8 mouse cellular contexts compared by ENCODE assay signal in genomic region chr4:9027798-9028404, GRCm38 (mm10).
DNase-seq lines count a peak whose midpoint lies in the region; ATAC-seq lines count a peak whose summit lies in the region.

No protein-coding gene starts in this region.

- H3K4me1 ChIP-seq in embryonic facial prominence, embryonic 14.5 days (ENCODE audit: control insufficient read depth, insufficient read depth, low read length): peaks cover 7% of the 10 kb centered on the region; the same call in 1 of the 2 replicates
- H3K4me1 ChIP-seq in heart, embryonic 11.5 days (ENCODE audit: control insufficient read depth, insufficient read depth, low read length): 0 out of 2 replicates have a peak, but pooled peaks cover 3% of the 10 kb centered on the region
- H3K4me1 ChIP-seq in kidney, embryonic 16.5 days (ENCODE audit: insufficient read depth, low read length): peaks cover 16% of the 10 kb centered on the region

- ATAC-seq in embryonic facial prominence, embryonic 14.5 days (ENCODE audit: low read depth): peak; percentile 88
- ATAC-seq in heart, embryonic 11.5 days (replicated peaks; ENCODE audit: insufficient number of reproducible peaks, low FRiP score, low TSS enrichment): peak; percentile 65
- peak; percentile 86 for ATAC-seq in kidney, embryonic 16.5 days (ENCODE audit: low FRiP score, low TSS enrichment)

- under 1% methylated on average over 30 of the region's 30 CpGs for WGBS in embryonic facial prominence, embryonic 14.5 days
- 1% methylated on average over 30 of the region's 30 CpGs for WGBS in heart, embryonic 11.5 days (ENCODE audit: insufficient replicate concordance)
- under 1% methylated on average over 30 of the region's 30 CpGs for WGBS in kidney, embryonic 16.5 days

- no peaks in the 10 kb centered on the region for H3K36me3 ChIP-seq in embryonic facial prominence, embryonic 14.5 days (ENCODE audit: control insufficient read depth, insufficient read depth, low read length)
- H3K36me3 ChIP-seq in heart, embryonic 11.5 days (ENCODE audit: control insufficient read depth, insufficient read depth, low read length): no peaks in the 10 kb centered on the region
- no peaks in the 10 kb centered on the region for H3K36me3 ChIP-seq in kidney, embryonic 16.5 days (ENCODE audit: insufficient read depth, low read length)

- DNase-seq in 3T3-L1 (ENCODE audit: low read depth, low spot score): peak; percentile 69
- DNase-seq in adrenal gland, postnatal 36 days: peak; percentile 89 to 91
- peak; percentile 89 for DNase-seq in embryonic facial prominence, embryonic 14.5 days (ENCODE audit: low spot score)
- peak; percentile 78 for DNase-seq in liver
- peak; percentile 40 to 51 for DNase-seq in monocyte, adult 2 months (ENCODE audit: low read depth in 1 of 2, low spot score in 2 of 2)
- DNase-seq in spleen, postnatal 14 days (ENCODE audit: low spot score in 2 of 2): peak; percentile 62 to 79

- H3K9me3 ChIP-seq in embryonic facial prominence, embryonic 14.5 days (ENCODE audit: control insufficient read depth, low read length): no peaks in the 10 kb centered on the region
- H3K9me3 ChIP-seq in heart, embryonic 11.5 days (replicated peaks; ENCODE audit: control insufficient read depth, low read length): no peaks in the 10 kb centered on the region
- H3K9me3 ChIP-seq in kidney, embryonic 16.5 days (ENCODE audit: low read length): peaks cover 4% of the 10 kb centered on the region; the same call in 1 of the 2 replicates

- peak overlapping the region; percentile 44 for H3K27ac ChIP-seq in embryonic facial prominence, embryonic 14.5 days (replicated peaks; ENCODE audit: low read depth, low read length)
- 0 out of 2 replicates have a peak overlapping the region, but pooled peaks have one; percentile 16 for H3K27ac ChIP-seq in heart, embryonic 11.5 days (ENCODE audit: low read depth, low read length)
- no peak overlapping the region for H3K27ac ChIP-seq in kidney, embryonic 16.5 days (ENCODE audit: low read length)

- H3K27me3 ChIP-seq in embryonic facial prominence, embryonic 14.5 days (replicated peaks; ENCODE audit: control insufficient read depth, insufficient read depth, low read length): no peaks in the 10 kb centered on the region; the same call in 1 of the 2 replicates
- H3K27me3 ChIP-seq in heart, embryonic 11.5 days (ENCODE audit: control insufficient read depth, insufficient read depth, low read length): no peaks in the 10 kb centered on the region
- no peaks in the 10 kb centered on the region; the same call in 1 of the 2 replicates for H3K27me3 ChIP-seq in kidney, embryonic 16.5 days (ENCODE audit: insufficient read depth, low read length)

- H3K9ac ChIP-seq in embryonic facial prominence, embryonic 14.5 days (ENCODE audit: low read depth, low read length): peak overlapping the region; percentile 50
- H3K9ac ChIP-seq in heart, embryonic 11.5 days (ENCODE audit: low read depth, low read length): peak overlapping the region; percentile 67
- peak overlapping the region; percentile 54 for H3K9ac ChIP-seq in kidney, embryonic 16.5 days (replicated peaks; ENCODE audit: low read length)

- peak overlapping the region; percentile 95 for H3K4me2 ChIP-seq in embryonic facial prominence, embryonic 14.5 days (ENCODE audit: low read depth, low read length)
- H3K4me2 ChIP-seq in heart, embryonic 11.5 days: peak overlapping the region; percentile 76
- H3K4me2 ChIP-seq in kidney, embryonic 16.5 days (replicated peaks; ENCODE audit: low read depth, low read length): peak overlapping the region; percentile 76

- peak overlapping the region; percentile 46 for H3K4me3 ChIP-seq in embryonic facial prominence, embryonic 14.5 days (ENCODE audit: low read depth, low read length)
- H3K4me3 ChIP-seq in heart, embryonic 11.5 days (ENCODE audit: low read depth, low read length): peak overlapping the region; percentile 46
- H3K4me3 ChIP-seq in kidney, embryonic 16.5 days (ENCODE audit: low read length): peak overlapping the region; percentile 46
